Mouse (Mus musculus) embryonic facial prominence, embryonic 10.5 days (tissue): ENCODE measurements around the gene Asic2. TPM values are rescaled to one million over a fixed set of nuclear protein-coding genes. Genes with fewer than 3 reads are reported as not detected.

Experiments used
- DNase-seq: peaks from one replicate; pipeline ENCODE4 v3.0.0-alpha.2; 2017; ENCODE audit warnings: low spot score
- H3K27ac ChIP-seq: fragments of 300-500 bp; sonication (generic); replicated peaks from 2 replicates; pipeline ENCODE4 v1.5.1; 2016; ENCODE audit warnings: mild to moderate bottlenecking
- H3K27me3 ChIP-seq: fragments of 300-500 bp; sonication (generic); replicated peaks from 2 replicates; pipeline ENCODE4 v1.6.1; 2016; ENCODE audit warnings: low read depth, mild to moderate bottlenecking; ENCODE audit not compliant: poor library complexity, severe bottlenecking
- H3K36me3 ChIP-seq: fragments of 300-500 bp; sonication (generic); replicated peaks from 2 replicates; pipeline ENCODE4 v1.6.1; 2016; ENCODE audit warnings: mild to moderate bottlenecking, moderate library complexity
- H3K4me1 ChIP-seq: fragments of 300-500 bp; sonication (generic); 2 replicates; pipeline ENCODE4 v1.6.1; 2016
- H3K4me3 ChIP-seq: fragments of 300-500 bp; sonication (generic); 2 replicates; pipeline ENCODE4 v1.5.1; 2016; ENCODE audit warnings: mild to moderate bottlenecking, moderate library complexity
- H3K9me3 ChIP-seq: fragments of 300-500 bp; sonication (generic); 2 replicates; pipeline ENCODE4 v1.6.1; 2016; ENCODE audit warnings: mild to moderate bottlenecking
- WGBS: fragments of 180-500 bp; shearing (Covaris S2); methylation state at CpG from one replicate; pipeline ENCODE4 v1.1.7; 2016; 5-methylcytosine and 5-hydroxymethylcytosine counted together
- polyA plus RNA-seq: library from polyadenylated mRNA; unstranded; fragments of >200 nt; fragmentation: Nextera tagmentation; extraction: Ambion mirVana; gene quantifications from 2 replicates; pipeline ENCODE4 v1.2.1, GENCODE M21; 2016

Asic2 gene
- polyA plus RNA-seq: 0.66 and 0.75 TPM in 2 replicates

GRCm38 (mm10) chr11:81968401-81968881 lies at the start of gene Asic2:
TSS of gene Asic2 (minus strand) at chr11:81968457.
- Histone ChIP-seq H3K9me3 (no peaks in the 10 kb centered on the region), H3K27ac (no peak within 1 kb of the TSS), H3K36me3 (no peaks in the 10 kb centered on the region), H3K4me1 (peaks cover 29% of the 10 kb centered on the region), H3K27me3 (peaks cover 54% of the 10 kb centered on the region), H3K4me3 (peak within 1 kb of the TSS; percentile 51)
- DNase-seq: peak; percentile 34
- WGBS: 1% methylated on average over 29 of the region's 29 CpGs

GRCm38 (mm10) chr11:82016181-82016780 lies 48.0 kb upstream of the Asic2 start:
- Histone ChIP-seq H3K36me3 (no peaks in the 10 kb centered on the region), H3K4me1 (peaks cover 3% of the 10 kb centered on the region; the same call in 1 of the 2 replicates), H3K9me3 (no peaks in the 10 kb centered on the region), H3K4me3 (no peak overlapping the region), H3K27me3 (no peaks in the 10 kb centered on the region), H3K27ac (no peak overlapping the region)
- 77% methylated on average over 3 of the region's 3 CpGs for WGBS
- no peak for DNase-seq

DNA sequence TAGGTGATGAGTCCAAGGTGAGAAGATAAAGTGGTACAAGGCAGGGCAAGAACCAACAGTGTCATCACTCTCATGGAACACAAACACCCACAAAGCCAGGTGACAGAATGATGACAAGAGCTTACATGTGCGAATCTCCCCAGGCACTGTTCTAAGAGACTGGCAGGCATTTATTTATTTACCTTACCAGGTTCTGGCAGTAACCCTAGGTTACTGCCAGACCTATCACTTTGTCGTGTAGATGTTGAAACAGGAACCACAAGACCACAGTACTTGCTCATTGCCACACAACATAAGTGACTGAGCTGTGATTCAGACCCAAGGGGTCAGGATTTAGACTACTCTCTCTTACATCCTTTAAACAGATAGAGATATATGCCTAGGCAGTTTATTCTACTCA lies 46.8 kb upstream of the Asic2 start:
- Histone ChIP-seq H3K4me3 (no peak overlapping the region), H3K27ac (no peak overlapping the region), H3K4me1 (0 out of 2 replicates have a peak, but pooled peaks cover 3% of the 10 kb centered on the region), H3K9me3 (no peaks in the 10 kb centered on the region), H3K36me3 (no peaks in the 10 kb centered on the region), H3K27me3 (no peaks in the 10 kb centered on the region)
- DNase-seq: no peak
- 75% methylated on average over 2 of the region's 2 CpGs for WGBS

- Histone ChIP-seq H3K27me3 (no peaks in the 10 kb centered on the region), H3K9me3 (no peaks in the 10 kb centered on the region), H3K4me3 (no peak overlapping the region), H3K36me3 (no peaks in the 10 kb centered on the region), H3K27ac (no peak overlapping the region), H3K4me1 (0 out of 2 replicates have a peak, but pooled peaks cover 3% of the 10 kb centered on the region)
- 86% methylated on average over 1 of the region's 1 CpGs for WGBS
- no peak for DNase-seq
Observed at GRCm38 (mm10) chr11:82013756-82014155, 45.5 kb upstream of the Asic2 start.

DNA sequence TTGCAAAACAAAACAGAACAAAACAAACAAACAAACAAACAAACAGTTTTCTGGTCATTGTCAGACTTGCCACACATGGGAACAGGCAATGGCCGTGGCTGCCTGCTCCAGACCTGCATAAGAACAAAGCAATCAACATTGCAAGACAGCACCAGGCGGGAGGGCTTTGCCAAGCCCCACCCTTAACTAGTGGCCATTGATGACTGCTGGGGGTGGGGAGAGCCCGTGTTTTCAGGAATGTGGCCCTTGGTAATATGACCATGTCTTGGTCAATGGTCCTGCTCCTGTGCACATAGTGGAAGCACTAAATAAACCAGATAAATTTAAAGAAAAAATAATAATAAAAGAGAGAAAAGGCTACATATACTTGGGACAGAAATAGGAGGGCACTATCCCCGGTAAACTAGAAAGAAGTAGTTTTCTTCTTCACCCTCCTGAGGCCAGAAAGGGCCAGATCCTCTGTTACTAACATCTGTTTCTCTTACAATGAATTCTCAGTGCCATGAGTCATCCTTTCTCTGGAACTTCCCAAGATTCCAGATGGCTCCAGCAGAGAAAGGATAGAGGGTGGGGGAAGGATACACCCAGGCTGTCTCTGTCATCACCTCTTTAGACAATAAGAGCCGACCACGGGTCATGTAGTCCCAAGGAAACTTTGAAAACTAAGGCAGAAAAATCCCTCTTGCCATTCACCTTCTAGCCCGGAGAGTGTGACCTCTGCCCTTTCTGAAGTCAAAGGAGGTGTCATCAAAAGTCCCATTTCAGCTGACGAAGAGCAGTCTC lies 43.3 kb upstream of the Asic2 start:
- WGBS: 67% methylated on average over 8 of the region's 8 CpGs
- Histone ChIP-seq H3K4me1 (peaks cover 3% of the 10 kb centered on the region; the same call in 1 of the 2 replicates), H3K27ac (no peak overlapping the region), H3K9me3 (no peaks in the 10 kb centered on the region), H3K4me3 (no peak overlapping the region), H3K27me3 (no peaks in the 10 kb centered on the region), H3K36me3 (no peaks in the 10 kb centered on the region)
- no peak for DNase-seq

GRCm38 (mm10) chr11:82010115-82010514 lies 41.9 kb upstream of the Asic2 start:
- H3K36me3 ChIP-seq: no peaks in the 10 kb centered on the region
- no peak overlapping the region for H3K4me3 ChIP-seq
- no peak for DNase-seq
- no peaks in the 10 kb centered on the region for H3K27me3 ChIP-seq
- H3K27ac ChIP-seq: no peak overlapping the region
- peaks cover 3% of the 10 kb centered on the region; the same call in 1 of the 2 replicates for H3K4me1 ChIP-seq
- WGBS: 90% methylated on average over 3 of the region's 3 CpGs
- no peaks in the 10 kb centered on the region for H3K9me3 ChIP-seq

DNA sequence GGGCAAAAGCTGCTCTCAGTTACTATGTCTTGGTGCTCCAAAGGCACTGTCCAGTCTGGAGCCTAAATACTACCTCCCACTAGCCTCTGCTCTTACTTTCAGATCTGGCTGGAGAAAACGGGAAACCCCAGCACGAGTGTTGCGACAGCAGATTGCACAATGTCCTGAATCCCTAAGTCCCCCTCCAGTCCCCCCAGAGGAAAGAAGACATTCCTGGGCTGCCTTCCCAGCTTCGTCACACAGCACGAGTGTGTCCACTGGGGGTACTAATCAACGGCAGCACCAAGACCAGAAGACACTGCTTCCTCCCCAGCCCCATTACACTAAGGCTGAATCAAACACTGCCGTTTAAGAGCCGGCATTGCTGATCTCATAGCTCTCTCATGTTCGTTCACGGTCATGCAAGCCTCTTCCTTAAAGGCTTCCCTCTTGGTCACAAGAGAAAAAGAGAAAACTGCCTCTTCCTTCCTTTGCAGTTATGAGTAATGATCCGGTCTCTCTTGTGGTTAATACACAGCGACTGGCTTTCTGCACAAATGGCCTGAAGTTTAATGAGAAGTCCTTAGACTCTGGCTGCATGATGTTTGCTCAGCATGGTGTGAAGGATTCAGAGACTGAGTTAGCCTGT lies 38.7 kb upstream of the Asic2 start:
- no peaks in the 10 kb centered on the region for H3K27me3 ChIP-seq
- H3K4me1 ChIP-seq: peaks cover 3% of the 10 kb centered on the region; the same call in 1 of the 2 replicates
- H3K4me3 ChIP-seq: no peak overlapping the region
- no peaks in the 10 kb centered on the region for H3K9me3 ChIP-seq
- no peaks in the 10 kb centered on the region for H3K36me3 ChIP-seq
- 66% methylated on average over 12 of the region's 12 CpGs for WGBS
- no peak overlapping the region for H3K27ac ChIP-seq
- no peak for DNase-seq

GRCm38 (mm10) chr11:82004810-82005209 lies 36.6 kb upstream of the Asic2 start:
- 77% methylated on average over 2 of the region's 2 CpGs for WGBS
- H3K9me3 ChIP-seq: no peaks in the 10 kb centered on the region
- no peaks in the 10 kb centered on the region for H3K36me3 ChIP-seq
- no peak overlapping the region for H3K4me3 ChIP-seq
- peaks cover 9% of the 10 kb centered on the region for H3K4me1 ChIP-seq
- H3K27ac ChIP-seq: no peak overlapping the region
- DNase-seq: no peak
- 0 out of 2 replicates have a peak, but pooled peaks cover 4% of the 10 kb centered on the region for H3K27me3 ChIP-seq

DNA sequence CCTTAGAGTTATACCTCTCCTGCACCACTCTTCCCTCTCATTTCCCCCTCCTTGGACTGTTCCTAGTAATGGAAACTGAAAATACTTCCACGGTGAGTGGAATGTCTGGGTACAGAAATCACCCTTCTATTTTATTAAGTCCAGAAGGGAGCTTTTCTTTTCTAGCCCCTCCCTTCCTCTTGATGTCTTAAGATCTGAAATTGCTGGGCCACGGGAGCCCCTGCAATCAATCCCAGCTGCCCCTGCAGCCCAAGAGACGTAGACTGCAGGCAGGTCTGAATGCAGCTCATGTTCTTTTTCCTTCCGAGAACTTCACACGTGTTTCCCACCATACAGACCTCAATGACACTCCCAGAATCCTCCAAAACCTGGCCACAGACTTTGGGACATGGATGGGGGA lies 32.3 kb upstream of the Asic2 start:
- DNase-seq: peak; percentile 26
- Histone ChIP-seq H3K27me3 (0 out of 2 replicates have a peak, but pooled peaks cover 4% of the 10 kb centered on the region), H3K36me3 (no peaks in the 10 kb centered on the region), H3K9me3 (no peaks in the 10 kb centered on the region), H3K27ac (no peak overlapping the region; the same call in 1 of the 2 replicates), H3K4me1 (peaks cover 9% of the 10 kb centered on the region), H3K4me3 (no peak overlapping the region)
- WGBS: 48% methylated on average over 5 of the region's 5 CpGs

DNA sequence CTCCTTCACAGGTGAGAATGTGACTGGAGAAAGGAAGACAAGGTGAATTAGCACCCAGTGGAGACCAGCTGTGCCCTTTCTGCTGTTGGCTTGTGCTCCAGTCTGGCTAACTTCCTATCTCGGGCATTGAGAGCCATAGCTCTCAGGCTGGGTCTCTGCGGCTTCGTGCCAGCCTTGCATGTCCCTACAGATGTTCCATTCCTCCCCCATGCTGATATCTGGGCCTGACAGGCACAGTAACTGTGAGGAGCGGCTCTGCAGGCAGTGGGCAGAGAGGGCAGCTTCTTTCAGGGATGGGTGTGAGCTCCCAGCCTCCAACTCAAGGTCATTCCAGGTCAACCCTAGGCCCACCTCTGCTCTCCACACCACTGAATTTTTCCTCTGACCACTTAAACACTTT lies 31.2 kb upstream of the Asic2 start:
- Histone ChIP-seq H3K4me3 (no peak overlapping the region), H3K36me3 (no peaks in the 10 kb centered on the region), H3K27me3 (0 out of 2 replicates have a peak, but pooled peaks cover 4% of the 10 kb centered on the region), H3K27ac (no peak overlapping the region), H3K9me3 (no peaks in the 10 kb centered on the region), H3K4me1 (peaks cover 9% of the 10 kb centered on the region)
- 81% methylated on average over 4 of the region's 4 CpGs for WGBS
- DNase-seq: no peak

DNA sequence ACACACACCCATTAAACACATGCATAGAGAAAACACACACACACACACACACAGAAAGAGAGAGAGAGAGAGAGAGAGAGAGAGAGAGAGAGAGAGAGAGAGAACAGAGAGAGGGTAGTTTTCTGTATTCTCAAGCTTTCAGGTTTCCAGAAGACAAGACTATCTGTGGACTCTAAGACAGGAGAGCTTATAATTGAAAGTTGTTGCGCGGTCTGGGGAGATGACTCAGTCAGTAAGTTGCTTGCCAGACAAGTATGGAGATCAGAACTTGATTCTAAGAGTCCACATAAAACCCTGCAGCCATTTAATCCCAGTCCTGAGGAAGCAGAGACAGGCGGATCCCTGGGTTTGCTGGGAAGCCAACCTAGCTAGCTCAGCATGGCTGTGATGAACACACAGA lies 30.4 kb upstream of the Asic2 start:
- H3K27me3 ChIP-seq: 0 out of 2 replicates have a peak, but pooled peaks cover 4% of the 10 kb centered on the region
- DNase-seq: no peak
- H3K9me3 ChIP-seq: no peaks in the 10 kb centered on the region
- H3K4me3 ChIP-seq: no peak overlapping the region
- H3K36me3 ChIP-seq: no peaks in the 10 kb centered on the region
- peaks cover 9% of the 10 kb centered on the region for H3K4me1 ChIP-seq
- no peak overlapping the region for H3K27ac ChIP-seq
- WGBS: 84% methylated on average over 3 of the region's 3 CpGs

- Histone ChIP-seq H3K36me3 (no peaks in the 10 kb centered on the region), H3K27me3 (0 out of 2 replicates have a peak, but pooled peaks cover 4% of the 10 kb centered on the region), H3K4me1 (peaks cover 9% of the 10 kb centered on the region), H3K9me3 (no peaks in the 10 kb centered on the region), H3K27ac (no peak overlapping the region), H3K4me3 (no peak overlapping the region)
- DNase-seq: no peak
- 90% methylated on average over 5 of the region's 5 CpGs for WGBS
Observed at GRCm38 (mm10) chr11:81997085-81997484, 28.8 kb upstream of the Asic2 start.
